Mouse (Mus musculus): ENCODE data around the gene Inpp5d.
A peak's percentile ranks its signal among the peaks of the same experiment; 100 is the strongest.

Inpp5d gene

GRCm38 (mm10) chr1:87704230-87704629, 84.1 kb downstream of the Inpp5d start:
- DNase-seq (ENCODE audit: low spot score in 2 of 2), result no peak

GRCm38 (mm10) chr1:87706361-87706760, 86.2 kb downstream of the Inpp5d start:
- DNase-seq (ENCODE audit: low spot score in 2 of 2), result no peak

GRCm38 (mm10) chr1:87709020-87709419, 88.9 kb downstream of the Inpp5d start:
- DNase-seq (ENCODE audit: low spot score in 2 of 2), result no peak

- DNase-seq (ENCODE audit: low spot score in 2 of 2), result no peak
Observed at GRCm38 (mm10) chr1:87709661-87710270, 89.7 kb downstream of the Inpp5d start.

GRCm38 (mm10) chr1:87711938-87712613, 92.0 kb downstream of the Inpp5d start:
- DNase-seq (ENCODE audit: low spot score in 2 of 2), result no peak

- DNase-seq (ENCODE audit: low spot score in 2 of 2), result no peak
Observed at GRCm38 (mm10) chr1:87712614-87712971, 92.5 kb downstream of the Inpp5d start.

- peak in 1 of 2 experiments; percentile 7 for DNase-seq (ENCODE audit: low spot score in 2 of 2)
Observed at GRCm38 (mm10) chr1:87721382-87721781, 101.3 kb downstream of the Inpp5d start.

GRCm38 (mm10) chr1:87722081-87722480, 102.0 kb downstream of the Inpp5d start:
- DNase-seq (ENCODE audit: low spot score in 2 of 2), result no peak

- no peak for DNase-seq (ENCODE audit: low spot score in 2 of 2)
Observed at GRCm38 (mm10) chr1:87723351-87723750, 103.2 kb downstream of the Inpp5d start.

GRCm38 (mm10) chr1:87729070-87729469, 109.0 kb downstream of the Inpp5d start:
- DNase-seq (ENCODE audit: low spot score in 2 of 2), result no peak

GRCm38 (mm10) chr1:87729850-87730249, 109.7 kb downstream of the Inpp5d start:
- DNase-seq (ENCODE audit: low spot score in 2 of 2), result no peak

- no peak for DNase-seq (ENCODE audit: low spot score in 2 of 2)
Observed at GRCm38 (mm10) chr1:87730271-87730670, 110.2 kb downstream of the Inpp5d start.

- DNase-seq (ENCODE audit: low spot score in 2 of 2), result no peak
Observed at GRCm38 (mm10) chr1:87733212-87733611, 113.1 kb downstream of the Inpp5d start.

- DNase-seq (ENCODE audit: low spot score in 2 of 2), result no peak
Observed at GRCm38 (mm10) chr1:87734153-87734552, 114.0 kb downstream of the Inpp5d start.

- no peak for DNase-seq (ENCODE audit: low spot score in 2 of 2)
Observed at GRCm38 (mm10) chr1:87740584-87741290, 120.6 kb downstream of the Inpp5d start.

GRCm38 (mm10) chr1:87749360-87749973, 129.4 kb downstream of the Inpp5d start:
- DNase-seq (ENCODE audit: low spot score in 2 of 2), result no peak

GRCm38 (mm10) chr1:87755641-87756470, 135.7 kb downstream of the Inpp5d start, which contains the start of gene Atg16l1:
Gene Atg16l1 (plus strand): TSS chr1:87755870.
- peak; percentile 89 to 95 for DNase-seq (ENCODE audit: low spot score in 2 of 2)

- DNase-seq (ENCODE audit: low spot score in 2 of 2), result no peak
Observed at GRCm38 (mm10) chr1:87763821-87764220, 143.7 kb downstream of the Inpp5d start.

GRCm38 (mm10) chr1:87765741-87766140, 145.6 kb downstream of the Inpp5d start:
- no peak for DNase-seq (ENCODE audit: low spot score in 2 of 2)

GRCm38 (mm10) chr1:87766233-87766632, 146.1 kb downstream of the Inpp5d start:
- no peak for DNase-seq (ENCODE audit: low spot score in 2 of 2)

GRCm38 (mm10) chr1:87769263-87769662, 149.2 kb downstream of the Inpp5d start:
- DNase-seq (ENCODE audit: low spot score in 2 of 2), result no peak

All from urinary bladder, postnatal 36 days (tissue).